Mouse (Mus musculus) lung, embryonic 15.5 days (tissue): Measurements from ENCODE around the gene Synpo2. TPM values are rescaled to one million over a fixed set of nuclear protein-coding genes. Genes with fewer than 3 reads are reported as not detected.
A peak's percentile ranks its signal among the peaks of the same experiment; 100 is the strongest.

Experiments used
- ATAC-seq: fragments of 200-750 bp; cut with Nextera tagmentation; 2 replicates; pipeline ENCODE4 v1.8.0; 2017; ENCODE audit warnings: moderate number of reproducible peaks, borderline replicate concordance; ENCODE audit not compliant: low FRiP score, low TSS enrichment; ENCODE audit errors: extremely low read depth
- H3K27ac ChIP-seq: fragments of 300-500 bp; sonication (generic); 2 replicates; pipeline ENCODE4 v1.5.1; 2015; ENCODE audit warnings: moderate library complexity, mild to moderate bottlenecking, inconsistent platforms
- H3K27me3 ChIP-seq: fragments of 300-500 bp; sonication (generic); 2 replicates; pipeline ENCODE4 v1.6.1; 2015; ENCODE audit warnings: inconsistent platforms
- H3K36me3 ChIP-seq: fragments of 300-500 bp; sonication (generic); 2 replicates; pipeline ENCODE4 v1.6.1; 2015; ENCODE audit warnings: inconsistent platforms
- H3K4me1 ChIP-seq: fragments of 300-500 bp; sonication (generic); 2 replicates; pipeline ENCODE4 v1.6.1; 2015; ENCODE audit warnings: inconsistent platforms
- H3K4me2 ChIP-seq: fragments of 300-500 bp; sonication (generic); 2 replicates; pipeline ENCODE4 v1.6.1; 2015; ENCODE audit warnings: inconsistent platforms, mild to moderate bottlenecking, moderate library complexity
- H3K4me3 ChIP-seq: fragments of 300-500 bp; sonication (generic); 2 replicates; pipeline ENCODE4 v1.5.1; 2015; ENCODE audit warnings: mild to moderate bottlenecking, inconsistent platforms
- H3K9ac ChIP-seq: fragments of 300-500 bp; sonication (generic); 2 replicates; pipeline ENCODE4 v1.6.1; 2015; ENCODE audit warnings: inconsistent platforms
- H3K9me3 ChIP-seq: fragments of 300-500 bp; sonication (generic); 2 replicates; pipeline ENCODE4 v1.6.1; 2016; ENCODE audit warnings: inconsistent platforms
- WGBS: fragments of 180-500 bp; shearing (Covaris S2); methylation state at CpG from one replicate; pipeline ENCODE4 v1.1.7; 2015; 5-methylcytosine and 5-hydroxymethylcytosine counted together
- polyA plus RNA-seq: library from polyadenylated mRNA; unstranded; fragments of >200 nt; fragmentation: Nextera tagmentation; extraction: Ambion mirVana; gene quantifications from 2 replicates; pipeline ENCODE4 v1.2.1, GENCODE M21; 2015

Gene Synpo2
- polyA plus RNA-seq, 1 experiment from 2014 or later, result 11.3 TPM

- Histone ChIP-seq H3K4me3 (no peak overlapping the region), H3K4me2 (no peak overlapping the region), H3K4me1 (peaks cover 25% of the 10 kb centered on the region), H3K27ac (no peak overlapping the region), H3K36me3 (no peaks in the 10 kb centered on the region), H3K27me3 (no peaks in the 10 kb centered on the region), H3K9ac (no peak overlapping the region), H3K9me3 (no peaks in the 10 kb centered on the region)
- ATAC-seq, result no peak
- WGBS, result 98% methylated on average over 2 of the region's 2 CpGs
Measured at GRCm38 (mm10) chr3:123095111-123095510, 140.8 kb downstream of the Synpo2 start.

DNA sequence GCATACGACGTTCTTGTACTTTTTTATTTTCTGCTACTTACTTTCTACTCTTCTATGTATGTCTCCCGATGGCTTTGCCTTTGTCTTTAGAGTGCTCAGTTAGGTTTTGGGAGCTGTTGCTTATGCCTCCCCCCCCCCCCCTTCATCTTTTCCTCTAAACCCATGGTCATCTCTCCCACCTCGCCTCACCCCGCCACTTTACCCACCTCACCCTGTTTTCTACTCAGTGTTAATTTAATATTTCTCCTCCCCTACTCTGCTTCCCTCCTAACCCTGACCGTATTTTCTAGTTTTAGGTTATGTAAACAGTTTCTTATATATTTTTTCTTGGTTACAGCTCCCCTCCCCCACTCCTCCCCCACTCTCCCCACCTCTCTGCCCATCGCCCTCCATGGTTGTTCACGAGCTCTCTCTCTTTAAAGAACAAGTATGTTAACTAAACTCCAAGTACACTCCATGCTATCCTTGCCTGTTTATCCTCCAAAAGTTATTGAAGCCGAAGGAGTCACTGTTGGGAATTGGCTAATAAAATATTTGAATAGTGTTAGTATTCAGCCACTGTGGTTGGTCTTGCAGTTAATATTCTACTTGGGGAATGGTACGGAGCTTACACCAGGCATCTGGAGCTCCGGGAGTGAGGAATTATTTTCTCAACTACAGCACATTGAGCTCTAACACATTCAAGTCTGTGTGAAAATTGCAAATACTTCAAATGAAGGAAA lies 142.1 kb downstream of the Synpo2 start:
- WGBS, result 37% methylated on average over 11 of the region's 11 CpGs

DNA sequence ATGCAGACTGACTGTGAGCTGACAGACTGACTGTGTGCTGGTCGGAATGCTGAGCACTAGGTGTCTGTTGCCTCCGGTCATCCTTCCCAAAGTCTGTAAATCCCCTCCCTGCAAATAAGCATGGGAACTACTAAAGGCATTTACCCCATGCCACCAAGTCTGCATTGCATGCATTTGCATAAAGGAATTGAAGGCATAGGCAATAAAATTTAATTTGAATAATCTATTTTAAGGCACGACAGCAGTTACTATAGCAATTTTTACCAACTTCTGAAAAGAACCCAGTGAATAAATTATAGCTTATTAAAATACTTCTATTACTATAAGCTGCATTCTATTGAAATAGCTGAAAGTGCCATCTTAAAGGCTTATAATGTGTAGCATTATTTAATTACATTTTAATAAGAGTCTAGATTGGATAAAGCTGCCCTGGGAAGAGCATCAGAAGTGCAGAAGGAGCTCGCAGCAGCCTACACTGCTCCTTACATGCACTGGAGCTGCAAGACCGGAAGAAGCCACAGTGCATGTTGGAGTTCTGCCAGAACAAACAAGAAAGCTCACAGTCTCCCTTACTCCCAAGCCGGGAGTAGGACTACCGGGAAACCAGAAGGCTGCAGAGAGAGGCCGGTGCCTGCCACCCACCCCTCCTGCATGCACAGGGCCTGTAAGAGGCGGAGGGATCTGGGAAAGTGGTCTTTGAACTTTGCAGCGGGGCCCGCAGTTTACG lies 142.9 kb downstream of the Synpo2 start:
- ATAC-seq, result peak; percentile 67; the same call in 1 of the 2 replicates
- Histone ChIP-seq H3K9ac (no peak overlapping the region), H3K4me2 (peak overlapping the region; percentile 41), H3K27me3 (no peaks in the 10 kb centered on the region), H3K36me3 (no peaks in the 10 kb centered on the region), H3K4me1 (peaks cover 25% of the 10 kb centered on the region), H3K9me3 (no peaks in the 10 kb centered on the region), H3K4me3 (no peak overlapping the region; the same call in 1 of the 2 replicates), H3K27ac (peak overlapping the region; percentile 81)
- WGBS, result 23% methylated on average over 12 of the region's 12 CpGs

More for the DNA sequence above, 142.1 kb downstream of the Synpo2 start:
- H3K36me3 ChIP-seq, result no peaks in the 10 kb centered on the region
- H3K27me3 ChIP-seq, result no peaks in the 10 kb centered on the region
- H3K4me2 ChIP-seq, result peak overlapping the region; percentile 41
- no peaks in the 10 kb centered on the region for H3K9me3 ChIP-seq
- peak; percentile 36; the same call in 1 of the 2 replicates for ATAC-seq
- H3K27ac ChIP-seq, result peak overlapping the region; percentile 70
- no peak overlapping the region for H3K9ac ChIP-seq
- H3K4me1 ChIP-seq, result peaks cover 25% of the 10 kb centered on the region
- H3K4me3 ChIP-seq, result no peak overlapping the region; the same call in 1 of the 2 replicates

GRCm38 (mm10) chr3:123092442-123092841 lies 143.5 kb downstream of the Synpo2 start:
- no peaks in the 10 kb centered on the region for H3K9me3 ChIP-seq
- peak; percentile 85 for ATAC-seq
- 8% methylated on average over 6 of the region's 6 CpGs for WGBS
- no peaks in the 10 kb centered on the region for H3K36me3 ChIP-seq
- H3K27ac ChIP-seq, result peak overlapping the region; percentile 81
- H3K4me1 ChIP-seq, result peaks cover 25% of the 10 kb centered on the region
- H3K4me3 ChIP-seq, result no peak overlapping the region
- no peak overlapping the region for H3K4me2 ChIP-seq
- no peaks in the 10 kb centered on the region for H3K27me3 ChIP-seq
- no peak overlapping the region for H3K9ac ChIP-seq

- ATAC-seq, result no peak
- Histone ChIP-seq H3K27ac (no peak overlapping the region), H3K36me3 (no peaks in the 10 kb centered on the region), H3K27me3 (no peaks in the 10 kb centered on the region), H3K9me3 (no peaks in the 10 kb centered on the region), H3K4me1 (peaks cover 25% of the 10 kb centered on the region), H3K4me3 (no peak overlapping the region), H3K4me2 (no peak overlapping the region), H3K9ac (no peak overlapping the region)
- 80% methylated on average over 11 of the region's 11 CpGs for WGBS
Measured at GRCm38 (mm10) chr3:123089297-123090020, 146.5 kb downstream of the Synpo2 start.

GRCm38 (mm10) chr3:123088284-123088683 lies 147.7 kb downstream of the Synpo2 start:
- no peaks in the 10 kb centered on the region for H3K9me3 ChIP-seq
- no peak for ATAC-seq
- H3K9ac ChIP-seq, result no peak overlapping the region
- H3K27me3 ChIP-seq, result no peaks in the 10 kb centered on the region
- H3K27ac ChIP-seq, result no peak overlapping the region
- no peak overlapping the region for H3K4me3 ChIP-seq
- H3K36me3 ChIP-seq, result no peaks in the 10 kb centered on the region
- no peak overlapping the region for H3K4me2 ChIP-seq
- H3K4me1 ChIP-seq, result peaks cover 13% of the 10 kb centered on the region
- WGBS, result 75% methylated on average over 5 of the region's 5 CpGs

DNA sequence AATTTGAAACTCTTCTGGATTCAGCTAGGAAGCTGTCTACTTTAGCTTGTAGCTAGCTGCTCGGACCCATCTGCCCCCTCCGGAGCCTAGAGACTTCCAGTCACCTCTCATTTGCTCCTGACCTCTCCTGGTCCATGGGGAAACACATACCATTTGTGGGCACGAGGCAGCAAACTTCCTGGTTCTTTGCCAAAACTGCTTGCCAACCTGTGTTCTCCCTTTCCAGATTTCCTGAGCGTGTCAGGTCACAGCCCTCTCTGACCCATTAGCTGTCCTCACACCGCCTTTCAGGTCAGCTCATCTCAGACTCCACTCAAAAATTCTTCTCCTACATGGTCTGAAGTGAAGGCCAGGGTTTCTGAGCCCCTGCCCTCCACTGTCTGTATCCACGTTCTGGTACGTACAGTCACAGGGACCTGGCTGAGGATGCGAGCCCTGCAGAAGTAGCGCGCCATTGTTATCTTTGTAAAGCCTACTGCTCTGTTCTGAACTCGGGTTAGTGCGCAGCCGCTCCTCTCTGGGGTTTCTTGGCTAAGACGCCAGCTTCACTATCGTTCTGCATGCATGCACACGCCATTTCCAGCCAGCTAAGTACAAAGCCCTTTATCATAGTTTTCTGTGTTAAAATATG lies 150.0 kb downstream of the Synpo2 start:
- Histone ChIP-seq H3K27me3 (no peaks in the 10 kb centered on the region), H3K4me1 (0 out of 2 replicates have a peak, but pooled peaks cover 4% of the 10 kb centered on the region), H3K9me3 (no peaks in the 10 kb centered on the region), H3K27ac (no peak overlapping the region), H3K9ac (no peak overlapping the region), H3K4me2 (no peak overlapping the region), H3K36me3 (no peaks in the 10 kb centered on the region), H3K4me3 (no peak overlapping the region)
- WGBS, result 81% methylated on average over 16 of the region's 16 CpGs
- no peak for ATAC-seq

DNA sequence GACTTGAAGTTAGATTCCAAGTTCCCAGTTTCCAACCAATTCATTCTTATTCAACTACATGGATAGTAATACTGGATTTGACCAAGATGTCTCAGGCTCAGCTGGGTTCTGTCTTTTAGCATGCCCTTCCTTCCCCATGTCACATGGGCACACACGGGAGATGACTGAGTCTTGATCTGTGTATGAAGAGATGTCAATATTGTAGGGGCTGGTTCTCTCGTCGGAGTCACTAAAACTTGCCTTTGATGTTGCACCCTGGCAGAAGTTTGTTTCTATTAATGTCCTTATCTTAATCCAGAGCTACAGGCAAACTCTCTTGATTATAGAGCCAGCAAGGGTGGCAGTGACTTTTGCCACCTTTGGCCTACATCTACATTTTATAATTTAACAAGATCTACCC lies 154.3 kb downstream of the Synpo2 start:
- ATAC-seq, result no peak
- H3K4me2 ChIP-seq, result no peak overlapping the region
- H3K9ac ChIP-seq, result no peak overlapping the region
- H3K36me3 ChIP-seq, result no peaks in the 10 kb centered on the region
- H3K27me3 ChIP-seq, result no peaks in the 10 kb centered on the region
- no peak overlapping the region for H3K27ac ChIP-seq
- no peaks in the 10 kb centered on the region for H3K9me3 ChIP-seq
- no peak overlapping the region for H3K4me3 ChIP-seq
- 61% methylated on average over 3 of the region's 3 CpGs for WGBS
- 0 out of 2 replicates have a peak, but pooled peaks cover 5% of the 10 kb centered on the region for H3K4me1 ChIP-seq

GRCm38 (mm10) chr3:123080943-123081342 lies 155.0 kb downstream of the Synpo2 start:
- Histone ChIP-seq H3K4me2 (no peak overlapping the region), H3K4me3 (no peak overlapping the region), H3K27me3 (no peaks in the 10 kb centered on the region), H3K4me1 (0 out of 2 replicates have a peak, but pooled peaks cover 5% of the 10 kb centered on the region), H3K9me3 (no peaks in the 10 kb centered on the region), H3K27ac (no peak overlapping the region), H3K9ac (no peak overlapping the region), H3K36me3 (no peaks in the 10 kb centered on the region)
- WGBS, result 47% methylated on average over 7 of the region's 7 CpGs
- no peak for ATAC-seq

DNA sequence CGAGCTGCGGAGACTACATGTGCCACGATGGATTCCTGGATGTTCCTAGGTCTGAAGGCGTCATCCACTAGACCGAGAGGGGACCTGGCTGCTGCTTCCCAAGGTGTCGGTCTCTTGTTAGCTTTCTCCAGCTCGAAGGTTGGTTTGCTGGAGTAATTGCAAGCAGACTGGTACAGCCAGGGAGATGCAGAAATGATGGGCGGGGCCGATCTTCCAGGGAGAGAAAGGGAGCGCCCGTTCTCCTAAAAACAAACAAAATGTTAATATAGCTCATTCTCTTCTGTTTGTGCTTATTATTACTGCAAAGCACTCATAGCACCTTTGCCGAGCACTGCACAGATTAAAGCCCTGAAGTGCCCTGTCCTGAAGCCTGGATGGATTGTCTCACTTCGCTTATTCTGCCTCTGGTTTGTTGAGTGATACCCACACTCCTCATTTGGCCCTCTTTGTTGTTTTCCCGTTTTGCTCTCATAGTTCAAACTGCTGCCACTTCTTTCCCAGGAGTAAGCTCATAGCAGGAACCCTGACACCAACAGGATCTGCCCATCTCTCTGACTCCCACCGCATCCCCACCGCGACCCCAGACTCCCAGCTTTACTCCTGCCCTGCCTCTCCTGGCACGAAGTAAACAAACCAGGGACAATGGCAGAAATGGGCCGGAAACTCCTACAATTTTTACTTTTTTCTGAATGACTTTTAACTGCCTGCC lies 155.8 kb downstream of the Synpo2 start:
- Histone ChIP-seq H3K27ac (no peak overlapping the region), H3K27me3 (no peaks in the 10 kb centered on the region), H3K36me3 (no peaks in the 10 kb centered on the region), H3K9me3 (no peaks in the 10 kb centered on the region), H3K4me2 (no peak overlapping the region), H3K4me3 (no peak overlapping the region), H3K9ac (no peak overlapping the region), H3K4me1 (0 out of 2 replicates have a peak, but pooled peaks cover 5% of the 10 kb centered on the region)
- 67% methylated on average over 19 of the region's 19 CpGs for WGBS
- ATAC-seq, result no peak

DNA sequence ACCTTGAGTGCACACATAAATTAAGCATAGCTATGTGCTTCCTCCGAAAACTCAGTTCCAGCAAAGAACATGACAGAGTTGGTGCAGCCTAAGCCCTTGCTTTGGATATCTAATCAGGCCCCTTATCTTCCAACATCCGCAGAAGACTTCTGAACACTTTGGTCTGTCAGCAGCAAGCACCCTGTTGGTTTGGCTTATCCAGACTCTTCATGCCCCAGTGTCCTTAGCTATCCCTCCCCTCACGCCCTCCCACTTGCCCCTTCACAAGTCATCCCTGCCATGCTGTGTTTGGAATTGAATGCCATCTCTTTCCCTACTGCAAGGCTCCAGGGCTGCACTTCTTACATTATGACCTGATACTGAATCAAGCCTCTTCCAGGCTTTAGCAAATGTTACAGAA lies 160.2 kb downstream of the Synpo2 start:
- Histone ChIP-seq H3K9me3 (no peaks in the 10 kb centered on the region), H3K27ac (no peak overlapping the region), H3K4me2 (no peak overlapping the region), H3K36me3 (no peaks in the 10 kb centered on the region), H3K4me1 (peaks cover 6% of the 10 kb centered on the region; the same call in 1 of the 2 replicates), H3K4me3 (no peak overlapping the region), H3K27me3 (no peaks in the 10 kb centered on the region), H3K9ac (no peak overlapping the region)
- ATAC-seq, result no peak
- 64% methylated on average over 3 of the region's 3 CpGs for WGBS
